Mouse (Mus musculus) myocyte (in vitro differentiated cells): ENCODE measurements around the gene Fam163b.

Experiments used
- CEBPB ChIP-seq: IDR thresholded peaks from 2 replicates; pipeline ENCODE4 v1.6.1; 2011; ENCODE audit warnings: mild to moderate bottlenecking, moderate library complexity; ENCODE audit not compliant: poor library complexity, insufficient read depth, severe bottlenecking
- MAX ChIP-seq: IDR thresholded peaks from one replicate; pipeline ENCODE4 v1.6.1; 2011; ENCODE audit warnings: low read depth, mild to moderate bottlenecking, control low read depth
- MYOD1 ChIP-seq, 3 experiments: IDR thresholded peaks; one replicate each; pipeline ENCODE4 v1.6.1; 2011; ENCODE audit warnings: control low read depth in 2 of 3, low read depth in 2 of 3, mild to moderate bottlenecking in 2 of 3, moderate library complexity in 1 of 3; ENCODE audit not compliant: insufficient read length in 2 of 3, control insufficient read depth in 1 of 3
- MYOG ChIP-seq, 3 experiments: IDR thresholded peaks; one replicate each; pipeline ENCODE4 v1.6.1; 2011; ENCODE audit warnings: control low read depth in 2 of 3, low read depth in 2 of 3, mild to moderate bottlenecking in 2 of 3; ENCODE audit not compliant: insufficient read length in 2 of 3, control insufficient read depth in 1 of 3, insufficient read depth in 1 of 3
- POLR2A ChIP-seq: IDR thresholded peaks from one replicate; pipeline ENCODE4 v1.6.1; 2011; ENCODE audit warnings: low read depth, mild to moderate bottlenecking, control low read depth, moderate library complexity; ENCODE audit not compliant: insufficient read length
- POLR2AphosphoS2 ChIP-seq: IDR thresholded peaks from one replicate; pipeline ENCODE4 v1.6.1; 2011; ENCODE audit warnings: low read depth, control low read depth; ENCODE audit not compliant: insufficient read length

DNA sequence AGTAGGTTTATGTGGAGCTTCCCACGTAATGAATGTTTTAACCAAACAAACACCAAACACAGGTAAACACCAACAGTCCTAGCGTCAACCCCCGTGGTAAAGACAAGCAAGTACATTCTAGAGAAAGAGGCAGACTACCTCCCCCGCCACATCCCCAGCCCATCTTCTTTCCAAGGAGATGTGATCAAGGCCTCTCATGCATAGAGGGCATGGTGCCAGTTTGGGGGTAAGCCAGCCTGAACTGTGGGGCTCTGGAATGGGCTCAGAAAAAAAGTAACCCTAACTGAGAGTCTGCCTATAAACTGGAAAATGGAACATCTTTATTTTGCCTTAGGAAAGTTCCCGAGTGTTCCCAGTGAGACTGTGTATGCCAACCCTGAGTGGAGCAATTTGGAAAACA, 6.4 kb downstream of the Fam163b start:
- no peak for TF ChIP-seq POLR2AphosphoS2
- TF ChIP-seq MAX = no peak
- no peak for TF ChIP-seq POLR2A
- TF ChIP-seq MYOG (IDR thresholded peaks at IDR 0.05; ENCODE audit: control insufficient read depth in 1 of 3, insufficient read depth in 1 of 3, insufficient read length in 2 of 3, low read depth in 2 of 3) = no peak
- no peak for TF ChIP-seq MYOD1 (IDR thresholded peaks at IDR 0.05; ENCODE audit: control insufficient read depth in 1 of 3, insufficient read length in 2 of 3, low read depth in 2 of 3)
- no peak for TF ChIP-seq CEBPB
